Mouse (Mus musculus) adrenal gland, adult 18-20 months (tissue): ENCODE measurements around the gene B3gnt6. TPM values are rescaled to one million over a fixed set of nuclear protein-coding genes. Genes with fewer than 3 reads are reported as not detected.
A peak's percentile ranks its signal among the peaks of the same experiment; 100 is the strongest.
"Not testable (repeated sequence)": the region's sequence is repeated elsewhere in the genome, so short reads cannot be mapped to it uniquely, and the experiment has no call there.

Experiments used
- DNase-seq, 2 experiments: peaks; one replicate each; pipeline ENCODE4 v3.0.0; 2021 to 2022; ENCODE audit warnings: low spot score in 2 of 2
- long read RNA-seq, 2 experiments: library from polyadenylated mRNA; stranded (forward); transcript quantifications; one replicate each; pipeline ENCODE4 v2.0.0; 2021
- total RNA-seq, 2 experiments: library from RNA; stranded (reverse); gene quantifications; 1 replicate in 1 of 2; 2 replicates in 1 of 2; pipeline ENCODE4 v1.2.3; 2021

B3gnt6 gene
- total RNA-seq = 1 to 10 TPM in 1 of 2 experiments, not detected in 1; 2.8 TPM
- long read RNA-seq, experiment 1 = 0 reads
- long read RNA-seq, experiment 2, transcript B3gnt6-201 (2 exons, 2,371 nt) = major isoform, 36 of 49 reads
- long read RNA-seq, experiment 2, partial matches to known transcripts = 11 of 49 reads
- long read RNA-seq, experiment 2, other reads (novel, unspliced or antisense) = 2 of 49 reads

DNA sequence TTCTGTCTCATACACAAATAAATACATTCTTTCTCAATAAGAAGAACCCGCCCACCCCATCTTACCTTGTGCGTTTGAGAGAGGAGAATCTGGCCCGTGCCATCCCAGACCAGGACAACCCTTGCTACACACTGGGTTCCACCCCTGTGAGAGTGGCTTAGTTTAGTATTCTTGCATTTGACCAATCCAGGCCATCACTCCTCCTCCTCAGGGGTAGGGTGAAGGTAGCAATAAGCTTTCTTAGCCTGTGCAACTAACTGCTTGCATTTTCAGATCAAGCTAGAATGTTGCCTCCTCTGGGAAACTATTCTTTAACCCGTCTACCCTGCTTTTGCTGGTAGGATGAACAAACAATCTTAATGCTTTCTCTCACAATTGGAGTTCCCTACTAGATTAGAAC, at the start of gene B3gnt6:
Gene B3gnt6, minus strand, starts transcription at position 101 of the 400 bp plus-strand sequence.
- no peak for DNase-seq

DNA sequence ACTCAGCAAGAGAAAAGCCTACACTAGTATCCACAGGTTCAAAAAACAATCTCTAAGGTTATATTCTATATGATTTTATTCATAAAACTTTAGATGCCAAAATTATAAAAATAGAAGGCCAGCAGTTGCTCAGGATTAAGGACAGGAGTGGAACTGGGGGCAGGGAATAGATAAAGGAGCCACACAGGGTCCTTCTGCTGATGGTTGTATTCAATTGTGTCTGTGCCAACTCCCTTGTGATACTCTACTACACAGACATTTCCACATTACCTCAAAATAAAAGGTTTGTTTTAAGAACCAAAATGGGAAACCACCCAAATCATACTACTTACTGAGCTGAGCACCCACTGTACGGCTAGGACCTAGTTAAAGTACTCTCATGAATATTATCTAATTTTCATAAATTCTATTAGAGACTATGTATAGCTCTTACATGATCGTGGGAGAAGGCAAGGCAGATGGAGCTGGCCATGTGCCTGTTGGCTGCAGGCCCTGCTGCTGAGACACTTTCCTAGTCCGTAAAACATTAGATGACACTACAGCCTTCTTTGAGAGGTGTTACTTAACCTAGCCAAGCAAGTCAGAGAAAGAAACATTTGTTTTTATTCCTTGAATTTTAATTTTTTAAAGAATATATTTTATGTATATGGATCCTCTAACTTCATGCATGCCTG, 37.5 kb upstream of the B3gnt6 start:
- no peak for DNase-seq

DNA sequence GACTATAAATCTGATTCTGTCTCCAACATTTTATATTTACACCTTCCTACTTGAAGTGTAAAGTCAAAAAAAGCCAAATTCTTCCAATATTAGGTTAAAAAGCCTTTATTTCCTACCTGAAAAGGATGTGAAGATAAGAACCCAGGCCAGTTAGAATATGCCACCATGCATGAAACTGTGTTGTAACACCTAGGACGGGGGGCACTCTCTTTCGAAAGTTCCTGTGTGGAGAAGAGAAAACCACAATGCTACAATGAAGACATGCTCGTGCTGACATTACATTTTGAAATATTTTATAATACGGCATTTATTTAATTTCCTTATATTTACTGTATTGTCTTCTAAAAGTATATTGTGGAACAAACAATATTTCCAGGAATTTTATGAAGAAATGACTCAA, 24.5 kb upstream of the B3gnt6 start:
- no peak for DNase-seq

DNA sequence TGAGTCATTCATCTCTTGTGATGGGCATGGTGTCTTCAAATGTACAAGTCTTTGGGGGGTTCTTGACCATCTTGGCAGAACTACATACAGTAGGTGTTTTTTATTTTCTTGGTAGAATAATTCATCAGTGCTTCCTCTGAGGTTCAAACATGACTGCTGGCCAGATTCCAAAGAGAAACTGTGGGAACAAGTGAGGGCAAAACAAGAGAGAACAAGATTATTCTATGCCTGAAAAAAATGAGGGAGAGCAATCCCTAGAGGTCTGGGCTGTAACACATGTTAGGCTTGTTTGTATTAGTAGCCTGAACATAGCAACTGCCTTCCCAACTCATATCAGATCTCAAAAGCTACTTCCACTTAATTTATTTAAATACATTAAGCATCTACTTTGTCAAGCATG, 17.4 kb upstream of the B3gnt6 start:
- no peak for DNase-seq

DNA sequence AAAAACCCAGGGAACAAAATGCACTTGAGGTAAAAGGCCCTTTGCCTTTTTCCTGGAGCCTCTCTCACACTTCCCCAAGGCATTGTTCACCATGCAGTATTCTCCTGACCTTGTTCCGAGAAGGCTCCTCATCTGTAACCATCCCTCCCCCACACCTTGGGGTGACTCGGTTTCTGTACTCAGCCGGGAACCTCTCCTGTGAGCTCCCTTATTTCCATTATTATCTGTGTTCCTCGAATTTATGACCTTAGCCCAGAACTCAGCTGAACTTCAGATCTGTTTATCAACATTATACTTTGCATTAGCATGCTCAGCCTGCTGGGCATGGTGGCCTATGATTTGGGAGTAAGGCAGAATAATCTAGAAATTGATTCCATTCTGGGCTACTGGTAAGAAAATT, 3.7 kb upstream of the B3gnt6 start:
- DNase-seq = no peak

DNA sequence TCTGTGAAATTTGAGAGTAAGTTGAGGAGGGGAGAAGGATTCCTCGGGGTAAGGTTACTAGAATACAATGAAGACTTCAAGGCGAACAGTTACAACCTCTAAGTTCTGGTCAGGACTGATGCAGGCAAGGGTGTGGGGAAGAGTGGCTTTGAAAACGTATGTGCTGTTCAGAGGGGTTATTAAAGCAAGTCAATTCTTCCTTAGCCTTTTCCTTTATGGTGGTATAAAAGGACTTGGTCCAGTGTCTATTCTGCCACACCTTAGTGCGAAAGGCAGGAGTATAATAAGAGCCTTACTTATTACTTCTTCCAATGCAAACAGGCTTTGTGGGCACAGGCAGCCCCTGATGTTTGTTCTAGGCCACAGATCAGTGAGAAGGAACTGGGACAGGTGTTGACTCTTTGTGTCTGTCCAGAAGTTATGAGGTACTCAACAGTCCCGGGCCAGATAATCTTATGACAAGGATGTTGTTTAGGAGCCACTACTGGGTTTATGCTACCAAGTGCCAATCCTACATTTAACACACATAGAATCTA, 2.3 kb upstream of the B3gnt6 start:
- no peak for DNase-seq

DNA sequence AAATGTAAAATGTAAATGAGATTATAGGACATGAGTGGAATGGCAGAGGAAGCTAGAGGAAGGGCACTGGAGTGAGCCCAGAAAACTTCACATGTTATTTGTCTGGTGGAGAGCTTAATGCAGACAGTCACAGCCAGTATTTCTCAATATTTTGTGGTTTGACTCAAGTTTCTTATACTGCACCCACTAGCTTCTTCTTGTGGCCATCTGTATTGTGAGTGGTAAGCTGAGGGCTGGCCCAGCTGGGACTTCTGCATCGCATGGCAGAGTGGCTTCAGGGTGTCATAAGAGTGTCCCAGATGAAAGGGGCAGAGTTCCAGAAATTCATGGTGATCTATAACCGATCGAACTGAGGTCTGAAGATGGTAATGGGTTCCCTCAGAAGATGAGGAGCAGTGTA, 1.1 kb upstream of the B3gnt6 start:
- no peak for DNase-seq

DNA sequence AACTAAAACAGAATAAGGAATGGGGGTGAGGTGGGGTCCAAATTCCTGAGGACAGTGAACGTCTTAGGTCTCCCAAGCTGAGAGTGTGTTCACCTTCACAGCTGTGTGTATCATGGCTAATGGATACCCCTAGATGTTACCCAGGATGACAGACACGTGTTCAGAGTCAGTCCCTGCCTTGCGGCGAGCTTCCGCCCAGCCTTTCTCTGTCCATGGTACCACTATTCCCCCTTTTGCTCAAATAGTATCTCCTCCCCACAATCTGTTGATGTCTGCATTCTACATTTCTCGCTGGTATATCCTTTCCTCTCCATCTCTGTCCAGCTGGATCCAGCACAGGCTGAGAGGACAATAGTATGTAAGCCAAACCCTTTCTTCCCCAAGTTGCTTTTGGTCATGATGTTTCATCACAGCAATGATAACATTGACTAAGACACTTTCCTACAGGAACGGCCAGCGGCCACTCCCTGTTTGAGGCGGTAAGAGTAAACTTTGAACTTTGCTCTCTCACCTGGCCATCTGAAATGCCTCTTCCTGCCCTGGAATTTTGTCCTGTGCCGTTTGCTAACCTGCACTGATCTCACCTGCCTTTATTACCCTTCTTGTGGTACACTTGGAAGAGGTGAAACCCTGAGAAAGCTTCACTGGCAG, 4.0 kb downstream of the B3gnt6 start:
- DNase-seq = no peak

DNA sequence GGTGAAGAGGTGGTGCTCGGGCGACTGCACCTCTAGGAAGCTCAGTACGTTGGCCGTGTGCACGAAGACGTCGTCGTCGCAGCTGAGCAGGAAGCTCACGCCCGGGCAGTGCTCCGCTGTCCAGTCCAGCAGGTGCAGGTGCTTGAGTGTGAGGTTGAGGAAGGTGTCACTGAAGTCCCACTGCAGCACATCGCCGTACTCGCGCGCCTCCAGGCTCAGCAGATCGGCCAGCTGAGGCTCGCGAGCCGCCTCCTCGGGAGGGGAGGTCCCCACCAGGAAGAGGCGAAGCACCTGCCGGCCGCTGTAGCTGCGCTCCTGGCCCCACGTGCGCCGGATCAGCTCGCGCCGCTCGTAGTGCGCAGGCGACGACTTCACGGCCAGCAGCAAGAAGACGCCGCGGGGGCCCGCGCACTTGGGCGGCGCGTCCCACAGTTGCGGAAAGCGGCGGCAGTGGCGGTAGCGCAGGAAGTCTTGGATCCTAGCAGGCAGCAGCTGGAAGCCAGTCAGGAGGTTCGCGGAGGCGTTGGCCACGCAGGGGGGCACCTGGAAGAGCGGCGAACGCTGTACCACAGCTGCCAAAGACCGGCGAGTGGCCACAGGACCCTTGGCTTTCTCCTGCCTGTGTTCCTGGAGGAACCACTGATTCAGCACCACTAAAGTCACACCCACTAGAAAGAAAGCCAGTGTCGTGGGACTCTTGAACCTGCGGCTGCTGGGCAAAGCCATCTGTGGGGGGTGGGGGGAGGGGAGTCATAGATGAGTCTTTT, 5.1 kb downstream of the B3gnt6 start:
- DNase-seq = peak in 1 of 2 experiments; percentile 28

DNA sequence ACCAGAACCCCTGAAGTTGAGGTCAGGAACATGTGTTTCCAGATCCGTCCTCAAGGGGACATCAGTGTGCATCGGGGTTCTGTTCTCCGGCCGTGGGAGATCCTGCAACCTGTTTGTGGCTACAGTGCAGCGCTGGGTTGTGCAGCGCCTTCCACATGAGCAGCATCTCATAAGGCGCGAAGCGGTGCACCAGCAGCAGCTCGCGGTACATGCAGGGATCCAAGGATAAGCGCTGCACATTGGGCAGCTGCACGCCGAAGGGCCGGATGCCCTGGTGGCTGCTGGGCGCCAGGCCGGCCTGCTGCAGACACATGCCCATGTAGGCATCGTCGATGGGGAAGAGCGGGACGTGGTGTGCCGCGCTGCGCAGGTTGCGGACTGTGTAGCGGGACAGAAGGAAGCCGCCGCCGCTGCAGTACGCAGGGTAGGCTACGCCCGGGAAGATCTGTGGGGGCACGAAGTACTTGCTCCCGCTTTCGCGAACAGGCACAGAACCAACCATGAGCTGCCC, 5.7 kb downstream of the B3gnt6 start:
- peak in 1 of 2 experiments; percentile 19 for DNase-seq

DNA sequence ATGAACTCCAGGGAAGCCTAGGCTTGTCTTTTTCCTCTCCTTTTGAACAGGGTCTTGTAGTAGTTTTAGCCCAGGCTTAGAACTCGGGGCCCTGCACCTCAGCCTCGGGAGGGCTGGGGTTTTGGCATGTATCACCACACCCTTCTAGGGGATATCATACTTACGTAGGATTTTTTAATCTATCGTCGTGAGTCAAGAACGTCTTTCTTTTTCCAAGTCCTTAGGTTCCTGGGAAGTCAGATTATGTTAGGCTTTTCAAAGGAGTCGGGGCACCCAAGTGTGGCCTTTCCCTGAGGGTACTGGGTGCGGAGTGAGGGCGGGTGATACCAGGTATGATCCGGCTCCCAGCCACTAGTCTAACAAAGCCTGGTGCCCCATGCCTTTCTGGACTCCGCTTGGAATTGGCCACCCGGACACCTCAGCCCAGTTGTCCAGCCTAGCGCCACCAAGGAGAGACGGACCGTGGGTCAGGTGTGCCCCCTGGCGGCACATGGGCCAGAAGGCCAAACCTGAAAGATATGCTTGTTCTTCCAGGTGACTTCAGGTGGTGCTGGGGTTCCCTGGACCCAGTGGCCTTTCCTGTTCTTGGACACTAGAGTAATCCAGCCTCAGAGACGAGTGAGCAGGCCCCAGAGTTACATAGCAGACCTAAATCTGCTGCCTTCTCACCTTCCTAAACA, 7.6 kb downstream of the B3gnt6 start:
- DNase-seq = no peak

DNA sequence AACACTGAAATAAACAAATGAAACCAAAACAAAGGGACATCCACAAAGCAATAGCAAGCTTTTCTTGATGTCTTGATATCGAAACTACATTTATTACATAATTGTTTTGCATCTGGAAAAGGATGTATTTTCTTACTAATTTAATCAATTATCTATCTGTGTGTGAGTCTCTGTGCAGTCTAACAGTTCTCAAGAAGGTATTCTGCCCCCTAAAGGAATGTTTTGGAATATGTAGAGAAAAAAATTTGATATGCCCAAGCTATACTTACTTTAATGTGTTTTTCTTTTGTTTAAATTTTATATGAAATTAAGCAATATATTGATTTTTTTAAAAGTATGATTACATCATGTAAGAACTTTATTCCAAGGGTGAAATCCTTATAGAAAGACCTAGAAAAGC, 8.7 kb downstream of the B3gnt6 start:
- no peak for DNase-seq

DNA sequence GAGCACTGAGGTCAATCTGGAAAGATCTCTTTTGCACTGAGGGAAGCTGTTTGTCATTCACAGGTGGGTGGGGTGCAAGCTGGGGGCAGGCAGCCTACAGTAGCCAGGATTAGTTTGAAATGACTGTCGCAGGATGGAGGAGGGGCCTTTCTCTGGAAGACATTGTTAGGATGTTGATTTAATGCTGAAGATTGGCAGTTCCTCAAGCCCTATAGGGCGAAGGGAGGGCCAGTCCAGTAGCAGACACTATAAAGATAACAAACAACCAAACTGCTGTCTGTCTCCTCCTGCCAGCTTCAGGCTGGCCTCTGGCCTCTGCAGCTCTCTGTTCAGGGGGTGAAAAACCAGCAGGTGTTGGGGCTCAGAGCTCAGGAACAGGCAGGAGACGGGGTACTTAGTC, 9.5 kb downstream of the B3gnt6 start:
- DNase-seq = no peak

DNA sequence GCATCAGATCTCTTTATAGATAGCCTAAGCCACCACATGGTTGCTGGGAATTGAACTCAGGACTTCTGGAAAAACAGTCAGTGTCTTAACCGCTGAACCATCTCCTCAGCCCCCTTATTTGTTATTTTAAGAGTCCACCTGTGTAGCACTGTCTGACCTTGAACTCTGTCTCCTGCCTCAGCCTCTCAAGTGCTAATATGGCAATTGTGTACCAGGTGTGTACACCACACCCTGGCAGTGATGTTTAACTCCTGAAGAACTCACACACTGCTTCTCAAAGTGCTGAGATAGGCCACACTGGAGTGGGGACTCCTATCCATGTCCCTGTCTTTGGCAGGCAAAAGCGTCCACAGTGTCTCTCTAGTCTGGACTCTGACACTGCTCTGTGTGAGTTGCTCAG, 10.6 kb downstream of the B3gnt6 start:
- DNase-seq = no peak

DNA sequence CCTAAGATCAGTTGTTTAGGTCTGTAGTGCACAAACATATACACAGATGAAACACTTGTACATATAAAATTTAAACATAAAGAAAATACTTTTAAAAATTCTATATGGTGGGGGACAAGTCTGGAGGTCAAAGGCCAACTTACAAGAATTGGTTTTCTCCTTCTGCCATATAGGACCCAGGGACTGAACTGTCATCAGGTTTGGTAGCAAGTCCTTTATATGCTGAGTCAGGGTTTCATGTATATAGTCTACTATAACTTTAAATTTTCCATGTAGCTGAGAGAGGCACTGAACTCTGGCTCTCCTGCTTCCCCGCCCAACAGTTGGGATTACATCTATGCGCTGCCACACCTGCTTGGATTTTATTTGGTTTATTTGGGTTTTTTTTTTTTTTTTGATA, 11.0 kb downstream of the B3gnt6 start:
- DNase-seq = no peak

DNA sequence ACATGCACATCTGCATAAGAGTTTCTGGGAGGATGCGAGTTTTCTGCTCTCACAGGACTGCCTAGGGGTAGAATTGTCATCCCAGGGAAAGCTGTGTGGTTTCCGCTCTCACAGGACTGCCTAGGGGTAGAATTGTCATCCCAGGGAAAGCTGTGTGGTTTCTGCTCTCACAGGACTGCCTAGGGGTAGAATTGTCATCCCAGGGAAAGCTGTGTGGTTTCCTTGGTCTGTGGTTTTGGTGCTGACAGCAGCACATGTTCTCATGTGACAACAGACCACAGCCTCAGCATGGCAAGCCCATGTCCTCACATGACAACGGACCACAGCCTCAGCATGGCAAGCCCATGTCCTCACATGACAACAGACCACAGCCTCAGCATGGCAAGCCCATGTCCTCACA, 11.9 kb downstream of the B3gnt6 start:
- not testable (repeated sequence) for DNase-seq

DNA sequence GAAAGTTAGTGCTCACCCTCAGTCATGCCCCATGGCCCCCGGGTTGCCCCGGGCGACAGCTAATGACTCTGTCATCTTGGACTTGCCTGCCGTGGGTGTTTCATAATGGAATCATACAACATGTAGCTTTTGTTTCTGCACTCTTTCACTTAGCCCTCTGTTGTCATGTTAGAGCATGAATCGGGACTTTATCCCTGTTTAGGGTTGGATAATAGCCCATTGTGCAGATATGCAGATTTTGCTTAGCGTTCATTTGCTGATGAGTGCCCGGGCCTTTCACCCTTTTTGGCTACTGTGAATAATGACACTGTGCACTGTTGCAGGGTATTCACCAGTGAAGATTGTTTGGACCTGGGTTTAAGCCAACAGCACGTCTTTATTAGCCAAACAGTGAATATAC, 12.6 kb downstream of the B3gnt6 start:
- DNase-seq = no peak

DNA sequence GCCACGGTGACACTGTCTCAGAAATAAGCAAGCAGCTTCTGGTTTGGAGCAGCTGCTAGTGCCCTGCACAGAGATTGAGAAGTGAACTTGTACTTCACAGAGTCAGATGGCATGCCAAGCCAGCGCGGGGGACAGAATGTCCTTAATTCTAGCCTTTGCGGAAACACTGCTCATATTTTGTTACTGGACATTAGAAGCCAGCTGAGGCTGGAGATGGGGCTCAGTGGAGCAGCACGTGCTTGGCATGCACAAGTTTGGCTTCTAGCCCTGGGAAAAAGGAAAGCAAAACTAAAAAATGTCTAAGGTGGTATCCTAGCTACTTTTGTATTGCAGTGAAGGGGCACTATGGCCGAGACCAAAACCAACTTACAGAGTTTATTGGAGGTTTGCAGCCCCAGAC, 14.0 kb downstream of the B3gnt6 start:
- DNase-seq = no peak

DNA sequence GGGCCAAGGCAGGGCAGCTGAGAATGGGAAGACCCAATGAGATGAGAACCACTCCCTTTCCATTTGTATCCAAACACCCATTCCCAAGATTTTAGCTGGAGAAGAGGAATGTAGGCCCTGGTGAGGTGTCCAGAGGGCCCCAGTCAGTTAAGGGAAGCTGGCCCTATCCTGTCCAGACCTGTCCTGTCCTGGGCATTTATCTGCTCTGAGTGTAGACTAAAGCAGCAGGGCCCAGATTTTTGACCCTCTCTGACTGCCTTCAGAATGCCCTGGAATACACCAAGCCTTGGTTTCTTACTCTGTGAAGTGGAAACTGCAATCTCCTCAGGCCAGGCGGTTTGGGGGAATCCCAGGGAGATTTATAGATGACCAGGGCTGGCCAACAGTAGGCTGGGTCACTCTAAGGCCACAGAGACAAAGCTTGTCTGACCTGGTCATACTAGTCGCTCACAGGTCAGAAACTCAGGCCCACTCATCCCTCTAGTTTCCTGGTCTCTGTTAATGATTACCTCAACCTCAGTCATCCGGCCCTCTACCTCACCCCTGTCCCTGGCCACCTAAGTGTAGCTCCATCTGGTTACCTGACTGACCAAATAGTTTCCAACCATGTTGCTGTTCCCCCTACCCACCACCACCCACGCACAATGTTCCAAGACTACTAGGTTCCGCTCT, 20.6 kb downstream of the B3gnt6 start:
- no peak for DNase-seq

DNA sequence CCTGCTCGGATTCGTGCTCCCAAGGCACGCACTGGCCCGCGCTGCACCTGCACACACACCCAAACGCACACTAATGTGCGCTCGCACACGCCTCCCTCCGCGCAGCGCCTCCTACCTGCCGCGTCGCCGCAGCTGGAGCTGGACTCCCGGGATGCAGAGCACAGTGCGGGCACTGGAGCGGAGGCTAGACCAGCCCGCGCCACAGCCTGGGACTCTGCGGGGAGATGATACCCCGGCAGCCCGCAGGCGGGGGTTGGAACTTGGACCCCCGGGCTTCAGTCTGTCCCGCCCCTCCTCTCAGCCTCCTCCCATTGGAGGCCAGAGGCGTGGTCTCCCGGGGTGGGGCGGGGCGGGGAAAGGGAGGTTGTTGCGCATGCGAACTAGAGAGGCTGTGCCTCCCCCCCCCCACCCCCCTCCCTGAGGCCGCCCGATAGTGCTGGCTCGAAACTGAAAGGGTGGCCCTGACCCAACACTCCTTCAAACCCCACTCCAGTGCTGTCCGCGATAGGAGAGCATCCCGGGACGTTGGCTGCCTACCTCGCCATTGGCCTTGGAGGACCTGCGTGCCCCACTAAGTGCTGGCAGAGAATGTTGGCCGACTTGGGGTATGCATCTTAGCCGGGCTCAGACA, 21.2 kb downstream of the B3gnt6 start, which contains the start of gene Capn5:
Gene Capn5, minus strand, starts transcription at position 346 of the 631 bp plus-strand sequence.
- DNase-seq = peak; percentile 39 to 60
